Mouse (Mus musculus) erythroblast, embryonic 14.5 days (primary cell): ENCODE results near the gene Bahcc1.

Experiments
- GATA1 ChIP-seq: IDR thresholded peaks from 2 replicates; pipeline ENCODE4 v1.6.1; 2012; ENCODE audit warnings: low read length, inconsistent platforms, mixed read lengths
- TAL1 ChIP-seq: IDR thresholded peaks from 3 replicates; pipeline ENCODE4 v1.6.1; 2012; ENCODE audit warnings: low read length, inconsistent platforms, mixed read lengths

- TF ChIP-seq TAL1 (no peak), GATA1 (no peak)
These were observed 12.7 kb upstream of the Bahcc1 start for GRCm38 (mm10) chr11:120219916-120220522.
